Mouse (Mus musculus): ENCODE results near the gene Bmp7.

GRCm38 (mm10) chr2:172840905-172841750 lies 99.0 kb downstream of the Bmp7 start:
- TF ChIP-seq TAL1 (IDR thresholded peaks at IDR 0.05; ENCODE audit: low read length): no peak
- no peak for TF ChIP-seq GATA1 (IDR thresholded peaks at IDR 0.05; ENCODE audit: low read length)
